In the genomic region with DNA sequence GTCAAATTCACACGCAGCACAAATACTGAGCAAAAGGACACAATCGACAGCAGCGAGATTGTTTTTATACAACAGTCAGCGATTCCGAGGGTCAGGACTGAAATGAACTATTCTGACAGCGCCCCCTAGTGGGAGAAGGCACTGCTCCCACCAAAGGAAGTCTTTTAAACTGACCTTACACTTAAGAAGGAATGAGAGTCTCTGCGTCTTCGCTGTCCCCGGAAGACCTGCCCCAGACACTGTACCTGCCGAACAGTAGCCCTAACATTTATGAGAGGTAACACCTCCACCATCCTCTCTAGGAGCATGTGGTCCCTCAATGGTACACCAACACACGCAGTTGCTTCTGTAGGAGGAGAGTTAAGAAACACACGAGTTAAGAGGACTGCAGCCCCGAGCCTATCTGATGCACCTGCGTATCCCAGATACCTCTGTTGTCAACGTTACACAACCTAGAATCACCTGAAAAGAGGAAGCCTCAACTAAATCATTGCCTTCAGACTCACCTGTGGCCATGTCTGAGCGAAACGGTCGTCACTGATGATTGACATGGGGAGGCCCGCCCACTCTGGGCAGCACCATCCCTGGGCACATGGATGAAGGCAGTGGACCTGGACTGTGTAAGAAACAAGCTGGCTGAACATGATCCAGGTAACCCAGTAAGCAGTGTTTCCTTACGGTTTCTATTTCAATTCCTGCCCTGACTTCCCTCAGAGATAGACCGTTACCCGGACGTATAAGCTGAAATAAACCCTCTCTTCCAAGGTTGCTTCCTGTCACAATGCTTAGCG, we compare ENCODE assay signal across 8 mouse cellular contexts.
A peak's percentile ranks its signal among the peaks of the same experiment; 100 is the strongest.
DNase-seq lines count a peak whose midpoint lies in the region; ATAC-seq and TF ChIP-seq lines count a peak whose summit lies in the region.

No protein-coding gene starts in this region.

- H3K27me3 ChIP-seq in MEL (ENCODE audit: control insufficient read depth in 1 of 2, insufficient read depth in 2 of 2, low read length in 2 of 2): no peaks in the 10 kb centered on the region
- H3K27me3 ChIP-seq in forebrain, embryonic 12.5 days: peaks cover 6% of the 10 kb centered on the region; the same call in 1 of the 2 replicates
- H3K27me3 ChIP-seq in hindbrain, embryonic 14.5 days (ENCODE audit: control insufficient read depth, insufficient read depth, low read length): no peaks in the 10 kb centered on the region

- 56% methylated on average over 24 of the region's 24 CpGs for WGBS in forebrain, embryonic 12.5 days
- 60% methylated on average over 24 of the region's 24 CpGs for WGBS in hindbrain, embryonic 14.5 days

- TF ChIP-seq POLR2A in MEL (IDR thresholded peaks at IDR 0.05; ENCODE audit: control insufficient read depth in 1 of 2, insufficient read depth in 1 of 2, low read depth in 1 of 2, low read length in 2 of 2, poor library complexity in 1 of 2): no peak

- H3K9me3 ChIP-seq in MEL (replicated peaks; ENCODE audit: insufficient read depth, low read length): no peaks in the 10 kb centered on the region
- no peaks in the 10 kb centered on the region for H3K9me3 ChIP-seq in forebrain, embryonic 12.5 days
- no peaks in the 10 kb centered on the region for H3K9me3 ChIP-seq in hindbrain, embryonic 14.5 days (ENCODE audit: control insufficient read depth, low read length)

- no peak overlapping the region for H3K4me3 ChIP-seq in MEL (ENCODE audit: control insufficient read depth in 1 of 2, insufficient read depth in 1 of 2, low read depth in 2 of 2, low read length in 2 of 2)
- no peak overlapping the region for H3K4me3 ChIP-seq in forebrain, embryonic 12.5 days (replicated peaks)
- no peak overlapping the region for H3K4me3 ChIP-seq in hindbrain, embryonic 14.5 days (replicated peaks; ENCODE audit: low read length)

- peak; percentile 11 to 36 (median 34); a peak in 4 of 6 replicates for TF ChIP-seq CTCF in MEL (IDR thresholded peaks at IDR 0.05 in 2 of 3, conservative IDR thresholded peaks at IDR 0.05 in 1 of 3; ENCODE audit: control insufficient read depth in 1 of 3, insufficient read depth in 1 of 3, low read depth in 2 of 3, low read length in 3 of 3, poor library complexity in 1 of 3, severe bottlenecking in 1 of 3)

- TF ChIP-seq EP300 in MEL (IDR thresholded peaks at IDR 0.05; ENCODE audit: low read depth in 1 of 2, low read length in 2 of 2): no peak

- H3K27ac ChIP-seq in MEL (ENCODE audit: control insufficient read depth, low read depth, low read length): no peak overlapping the region
- no peak overlapping the region for H3K27ac ChIP-seq in forebrain, embryonic 12.5 days
- H3K27ac ChIP-seq in hindbrain, embryonic 14.5 days: no peak overlapping the region

- H3K79me2 ChIP-seq in MEL (ENCODE audit: control insufficient read depth, insufficient read depth, low read length, poor library complexity): no peaks in the 10 kb centered on the region

- TF ChIP-seq RAD21 in MEL (IDR thresholded peaks at IDR 0.05; ENCODE audit: low read depth, low read length): no peak; the same call in 1 of the 2 replicates

- no peaks in the 10 kb centered on the region for H3K36me3 ChIP-seq in MEL (ENCODE audit: control insufficient read depth in 1 of 2, insufficient read depth in 2 of 2, low read length in 2 of 2)
- peaks cover 19% of the 10 kb centered on the region for H3K36me3 ChIP-seq in forebrain, embryonic 12.5 days (replicated peaks)
- H3K36me3 ChIP-seq in hindbrain, embryonic 14.5 days (replicated peaks; ENCODE audit: control insufficient read depth, insufficient read depth): peaks cover 8% of the 10 kb centered on the region; the same call in 1 of the 2 replicates

- no peak overlapping the region for H3K9ac ChIP-seq in MEL (ENCODE audit: control insufficient read depth, low read depth, low read length, poor library complexity, severe bottlenecking)
- H3K9ac ChIP-seq in forebrain, embryonic 12.5 days: no peak overlapping the region
- H3K9ac ChIP-seq in hindbrain, embryonic 14.5 days: no peak overlapping the region

- ATAC-seq in forebrain, embryonic 12.5 days (ENCODE audit: low FRiP score): peak; percentile 53
- ATAC-seq in hindbrain, embryonic 14.5 days (ENCODE audit: low FRiP score): peak; percentile 33

- H3K4me2 ChIP-seq in forebrain, embryonic 12.5 days: no peak overlapping the region
- peak overlapping the region; percentile 33 for H3K4me2 ChIP-seq in hindbrain, embryonic 14.5 days (replicated peaks)

- H3K4me1 ChIP-seq in MEL (ENCODE audit: control insufficient read depth in 1 of 2, insufficient read depth in 2 of 2, low read length in 2 of 2): no peaks in the 10 kb centered on the region
- peaks cover 24% of the 10 kb centered on the region for H3K4me1 ChIP-seq in forebrain, embryonic 12.5 days
- H3K4me1 ChIP-seq in hindbrain, embryonic 14.5 days (replicated peaks; ENCODE audit: control insufficient read depth, insufficient read depth, low read length): peaks cover 6% of the 10 kb centered on the region

- peak; percentile 4 for DNase-seq in MEL (ENCODE audit: low read depth, low spot score)
- peak; percentile 55 for DNase-seq in c-Kit-positive CD71-negative TER-119-negative erythroid progenitor cells, embryonic 14.5 days (ENCODE audit: low read depth)
- DNase-seq in hindbrain, embryonic 14.5 days (ENCODE audit: low spot score): peak; percentile 93
- peak; percentile 87 to 89 for DNase-seq in layer of hippocampus, postnatal 10 days (ENCODE audit: low spot score in 2 of 2)
- DNase-seq in lung, postnatal 14 days: peak; percentile 88
- peak; percentile 88 for DNase-seq in retina, postnatal 1 day
- DNase-seq in urinary bladder, adult 18-20 months (ENCODE audit: low spot score in 2 of 2): peak; percentile 43

TF ChIP-seq in MEL, 35 proteins besides CTCF, POLR2A, EP300 and RAD21:
- no peak for TF ChIP-seq MAZ (IDR thresholded peaks at IDR 0.05; ENCODE audit: low read depth, low read length)
- TF ChIP-seq TCF12 (IDR thresholded peaks at IDR 0.05; ENCODE audit: low read depth, low read length): no peak
- no peak for TF ChIP-seq GATA1 (IDR thresholded peaks at IDR 0.05; ENCODE audit: low read depth, low read length)
- no peak for TF ChIP-seq POLR2AphosphoS2 (IDR thresholded peaks at IDR 0.05; ENCODE audit: low read length)
- no peak for TF ChIP-seq E2F4 (IDR thresholded peaks at IDR 0.05; ENCODE audit: borderline replicate concordance, low read depth, low read length)
- TF ChIP-seq BHLHE40 (IDR thresholded peaks at IDR 0.05; ENCODE audit: borderline replicate concordance, low read depth, low read length): no peak
- TF ChIP-seq CHD2 (IDR thresholded peaks at IDR 0.05; ENCODE audit: low read length): no peak
- TF ChIP-seq NELFE (IDR thresholded peaks at IDR 0.05; ENCODE audit: low read depth, low read length): no peak
- no peak for TF ChIP-seq MAFK (IDR thresholded peaks at IDR 0.05; ENCODE audit: borderline replicate concordance, low read depth, low read length)
- no peak for TF ChIP-seq ZC3H11A (IDR thresholded peaks at IDR 0.05; ENCODE audit: low read depth, low read length)
- TF ChIP-seq MYB (IDR thresholded peaks at IDR 0.05; ENCODE audit: low read depth, low read length): no peak
- no peak for TF ChIP-seq USF1 (IDR thresholded peaks at IDR 0.05; ENCODE audit: low read depth, low read length)
- TF ChIP-seq USF2 (IDR thresholded peaks at IDR 0.05; ENCODE audit: borderline replicate concordance in 1 of 2, insufficient read depth in 1 of 2, low read depth in 1 of 2, low read length in 2 of 2): no peak
- TF ChIP-seq HCFC1 (IDR thresholded peaks at IDR 0.05; ENCODE audit: low read depth, low read length): no peak
- no peak for TF ChIP-seq MYC (IDR thresholded peaks at IDR 0.05; ENCODE audit: low read depth, low read length)
- no peak for TF ChIP-seq ETS1 (IDR thresholded peaks at IDR 0.05; ENCODE audit: low read depth, low read length)
- TF ChIP-seq UBTF (IDR thresholded peaks at IDR 0.05; ENCODE audit: borderline replicate concordance, insufficient read depth, low read depth, low read length): no peak
- TF ChIP-seq MAX (IDR thresholded peaks at IDR 0.05; ENCODE audit: low read length): no peak
- no peak for TF ChIP-seq MXI1 (IDR thresholded peaks at IDR 0.05; ENCODE audit: low read depth, low read length)
- TF ChIP-seq ELF1 (IDR thresholded peaks at IDR 0.05; ENCODE audit: low read depth, low read length): no peak

Comparison
In these comparisons a context has a peak if more than half of its experiments do, and no peak if none do; other contexts are left out.
1. DNase-seq: peak in every context shown above with its lines; median percentile 93 in hindbrain, embryonic 14.5 days; 88 in layer of hippocampus, postnatal 10 days; 88 in lung, postnatal 14 days; 88 in retina, postnatal 1 day; 55 in c-Kit-positive CD71-negative TER-119-negative erythroid progenitor cells, embryonic 14.5 days; 43 in urinary bladder, adult 18-20 months; 4 in MEL.